Mouse (Mus musculus) heart, embryonic 16.5 days (tissue): ENCODE results near the gene Tmem121b. TPM values are rescaled to one million over a fixed set of nuclear protein-coding genes. Genes with fewer than 3 reads are reported as not detected.
A peak's percentile ranks its signal among the peaks of the same experiment; 100 is the strongest.

Experiments used
- ATAC-seq: fragments of 200-750 bp; cut with Nextera tagmentation; replicated peaks from 2 replicates; pipeline ENCODE4 v1.8.0; 2017; ENCODE audit warnings: moderate number of reproducible peaks; ENCODE audit not compliant: insufficient read depth, low FRiP score; ENCODE audit errors: extremely low read depth
- H3K27ac ChIP-seq: fragments of 300-500 bp; sonication (generic); 2 replicates; pipeline ENCODE4 v1.5.1; 2014; ENCODE audit warnings: mild to moderate bottlenecking, low read length, control low read depth, moderate library complexity
- H3K27me3 ChIP-seq: fragments of 300-500 bp; sonication (generic); 2 replicates; pipeline ENCODE4 v1.6.1; 2014; ENCODE audit warnings: low read length, mixed read lengths; ENCODE audit not compliant: control insufficient read depth, insufficient read depth
- H3K36me3 ChIP-seq: fragments of 300-500 bp; sonication (generic); 2 replicates; pipeline ENCODE4 v1.6.1; 2014; ENCODE audit not compliant: control insufficient read depth, insufficient read depth
- H3K4me1 ChIP-seq: fragments of 300-500 bp; sonication (generic); 2 replicates; pipeline ENCODE4 v1.6.1; 2014; ENCODE audit warnings: low read length, mixed read lengths; ENCODE audit not compliant: control insufficient read depth, insufficient read depth
- H3K4me2 ChIP-seq: fragments of 300-500 bp; sonication (generic); 2 replicates; pipeline ENCODE4 v1.6.1; 2014; ENCODE audit warnings: low read depth, mild to moderate bottlenecking, control low read depth, low read length
- H3K4me3 ChIP-seq: fragments of 300-500 bp; sonication (generic); 2 replicates; pipeline ENCODE4 v1.5.1; 2014; ENCODE audit warnings: mild to moderate bottlenecking, control low read depth, low read length
- H3K9ac ChIP-seq: fragments of 300-500 bp; sonication (generic); 2 replicates; pipeline ENCODE4 v1.6.1; 2014; ENCODE audit warnings: low read length, control low read depth
- H3K9me3 ChIP-seq: fragments of 300-500 bp; sonication (generic); replicated peaks from 2 replicates; pipeline ENCODE4 v1.6.1; 2016; ENCODE audit warnings: low read length; ENCODE audit not compliant: control insufficient read depth
- WGBS: fragments of 180-500 bp; shearing (Covaris S2); extraction: QIAGEN DNeasy Blood & Tissue Kit; methylation state at CpG from one replicate; pipeline ENCODE4 v1.1.7; 2014; 5-methylcytosine and 5-hydroxymethylcytosine counted together
- polyA plus RNA-seq: library from polyadenylated mRNA; unstranded; fragments of >200 nt; fragmentation: Nextera tagmentation; extraction: Ambion mirVana; gene quantifications from 2 replicates; pipeline ENCODE4 v1.2.1, GENCODE M21; 2015

Tmem121b gene
- 0.07 and 0.11 TPM in 2 replicates for polyA plus RNA-seq

- H3K27ac ChIP-seq, result no peak within 1 kb of the TSS
- peak within 1 kb of the TSS; percentile 74 for H3K4me3 ChIP-seq
- no peaks in the 10 kb centered on the region for H3K36me3 ChIP-seq
- H3K4me2 ChIP-seq, result peak within 1 kb of the TSS; percentile 100
- H3K9me3 ChIP-seq, result no peaks in the 10 kb centered on the region
- H3K9ac ChIP-seq, result peak within 1 kb of the TSS; percentile 68
- under 1% methylated on average over 70 of the region's 84 CpGs for WGBS
- peaks cover 37% of the 10 kb centered on the region for H3K27me3 ChIP-seq
- peak; percentile 32; the same call in 1 of the 2 replicates for ATAC-seq
- peaks cover 18% of the 10 kb centered on the region for H3K4me1 ChIP-seq
These were observed at the start of gene Tmem121b for GRCm38 (mm10) chr6:120493374-120494181. Tmem121b (minus strand) TSS chr6:120493807.

GRCm38 (mm10) chr6:120542061-120542460, 48.5 kb upstream of the Tmem121b start:
- no peak overlapping the region for H3K9ac ChIP-seq
- 21% methylated on average over 1 of the region's 1 CpGs for WGBS
- H3K4me2 ChIP-seq, result no peak overlapping the region
- peaks cover 11% of the 10 kb centered on the region for H3K4me1 ChIP-seq
- H3K36me3 ChIP-seq, result no peaks in the 10 kb centered on the region
- ATAC-seq, result no peak
- no peak overlapping the region for H3K27ac ChIP-seq
- H3K27me3 ChIP-seq, result no peaks in the 10 kb centered on the region
- H3K4me3 ChIP-seq, result no peak overlapping the region
- H3K9me3 ChIP-seq, result peaks cover 4% of the 10 kb centered on the region; the same call in 1 of the 2 replicates

DNA sequence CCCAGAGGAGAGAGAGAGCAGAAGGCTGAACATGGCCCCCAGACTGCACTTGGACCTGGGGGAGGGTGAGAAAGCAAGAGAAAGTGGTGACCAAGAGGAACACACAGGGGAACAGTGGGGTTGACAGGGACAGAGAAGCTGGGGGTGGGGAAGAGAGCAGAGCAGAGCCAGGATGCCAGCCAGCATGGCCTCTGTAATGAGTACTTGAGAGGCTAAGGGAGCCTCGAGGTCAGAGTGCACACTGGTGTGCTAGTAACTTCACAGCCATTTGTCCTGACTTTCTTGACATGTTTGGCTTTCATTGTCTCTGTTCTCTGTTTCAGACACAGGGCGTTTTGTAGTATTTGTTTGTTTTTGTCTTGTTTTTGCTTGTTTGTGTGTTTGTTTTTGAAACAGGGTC, 47.8 kb upstream of the Tmem121b start:
- no peak overlapping the region for H3K4me2 ChIP-seq
- H3K36me3 ChIP-seq, result no peaks in the 10 kb centered on the region
- H3K27me3 ChIP-seq, result no peaks in the 10 kb centered on the region
- 0 out of 2 replicates have a peak, but pooled peaks have one; percentile 15 for ATAC-seq
- no peak overlapping the region for H3K27ac ChIP-seq
- H3K9ac ChIP-seq, result no peak overlapping the region
- WGBS, result 40% methylated on average over 2 of the region's 2 CpGs
- H3K9me3 ChIP-seq, result peaks cover 4% of the 10 kb centered on the region; the same call in 1 of the 2 replicates
- peaks cover 11% of the 10 kb centered on the region for H3K4me1 ChIP-seq
- H3K4me3 ChIP-seq, result no peak overlapping the region

DNA sequence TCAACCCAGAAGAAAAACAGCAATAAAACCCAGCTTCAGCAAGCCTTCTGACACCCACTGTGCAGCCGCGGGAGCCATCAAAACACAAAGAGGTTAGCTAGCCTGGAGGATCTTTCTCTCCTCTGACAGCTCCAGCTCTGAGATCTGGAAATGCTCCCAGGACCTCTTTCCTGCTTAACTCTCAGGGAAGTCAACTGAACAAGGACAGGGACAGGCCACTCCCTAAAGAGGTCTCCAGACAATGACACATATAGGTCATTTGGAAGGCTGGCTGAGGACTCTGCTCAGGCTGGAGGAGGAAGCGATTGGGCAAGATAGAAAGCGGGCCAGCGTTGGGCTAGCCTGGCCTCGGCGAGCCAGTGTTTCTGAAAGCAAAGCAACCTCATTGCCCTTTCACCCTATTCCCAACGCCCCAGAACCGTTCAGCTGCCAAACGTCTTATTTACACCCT, 46.2 kb upstream of the Tmem121b start:
- H3K9me3 ChIP-seq, result peaks cover 4% of the 10 kb centered on the region; the same call in 1 of the 2 replicates
- H3K4me2 ChIP-seq, result peak overlapping the region; percentile 62; the same call in 1 of the 2 replicates
- peak overlapping the region; percentile 66; the same call in 1 of the 2 replicates for H3K9ac ChIP-seq
- 43% methylated on average over 10 of the region's 10 CpGs for WGBS
- H3K27ac ChIP-seq, result peak overlapping the region; percentile 72
- peak; percentile 38 for ATAC-seq
- no peaks in the 10 kb centered on the region for H3K27me3 ChIP-seq
- H3K4me3 ChIP-seq, result no peak overlapping the region
- peaks cover 11% of the 10 kb centered on the region for H3K4me1 ChIP-seq
- H3K36me3 ChIP-seq, result no peaks in the 10 kb centered on the region

GRCm38 (mm10) chr6:120539132-120539759, 45.6 kb upstream of the Tmem121b start:
- Histone ChIP-seq H3K4me1 (peaks cover 11% of the 10 kb centered on the region), H3K36me3 (no peaks in the 10 kb centered on the region), H3K27ac (peak overlapping the region; percentile 72), H3K4me3 (peak overlapping the region; percentile 37), H3K9ac (peak overlapping the region; percentile 66), H3K4me2 (peak overlapping the region; percentile 62), H3K27me3 (no peaks in the 10 kb centered on the region), H3K9me3 (peaks cover 4% of the 10 kb centered on the region; the same call in 1 of the 2 replicates)
- peak; percentile 83 for ATAC-seq
- whole genome bisulfite sequencing, result 6% methylated on average over 16 of the region's 16 CpGs

DNA sequence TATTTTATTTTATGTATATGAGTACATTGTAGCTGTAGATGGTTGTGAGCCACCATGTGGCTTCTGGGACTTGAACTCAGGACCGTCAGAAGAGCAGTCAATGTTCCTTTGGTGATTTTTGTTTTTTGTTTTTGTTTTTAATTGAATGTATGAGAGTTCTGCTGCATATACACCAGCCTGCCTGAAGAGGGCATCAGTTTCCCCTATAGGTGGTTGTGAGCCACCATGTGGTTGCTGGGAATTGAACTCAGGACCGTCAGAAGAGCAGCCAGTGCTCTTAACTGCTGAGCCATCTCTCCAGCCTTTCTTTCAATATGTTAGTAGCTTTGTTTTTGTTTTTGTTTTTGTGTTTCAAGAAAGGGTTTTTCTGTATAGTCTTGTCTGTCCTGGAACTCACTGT, 42.7 kb upstream of the Tmem121b start:
- no peaks in the 10 kb centered on the region for H3K27me3 ChIP-seq
- 65% methylated on average over 2 of the region's 2 CpGs for WGBS
- H3K4me2 ChIP-seq, result no peak overlapping the region
- H3K4me1 ChIP-seq, result peaks cover 11% of the 10 kb centered on the region
- no peaks in the 10 kb centered on the region for H3K9me3 ChIP-seq
- no peak overlapping the region for H3K9ac ChIP-seq
- ATAC-seq, result no peak
- no peak overlapping the region for H3K4me3 ChIP-seq
- no peak overlapping the region for H3K27ac ChIP-seq
- H3K36me3 ChIP-seq, result no peaks in the 10 kb centered on the region

GRCm38 (mm10) chr6:120532594-120532993, 39.0 kb upstream of the Tmem121b start:
- no peak for ATAC-seq
- Histone ChIP-seq H3K9me3 (no peaks in the 10 kb centered on the region), H3K27me3 (no peaks in the 10 kb centered on the region), H3K9ac (no peak overlapping the region), H3K36me3 (no peaks in the 10 kb centered on the region), H3K27ac (no peak overlapping the region), H3K4me2 (no peak overlapping the region), H3K4me1 (peaks cover 5% of the 10 kb centered on the region), H3K4me3 (no peak overlapping the region)
- WGBS, result 57% methylated on average over 1 of the region's 1 CpGs

GRCm38 (mm10) chr6:120531020-120531965, 37.7 kb upstream of the Tmem121b start, which contains the start of gene Hdhd5:
Hdhd5 (minus strand) TSS chr6:120531319.
- Histone ChIP-seq H3K27ac (peak within 1 kb of the TSS; percentile 52), H3K4me3 (peak within 1 kb of the TSS; percentile 95), H3K9ac (peak within 1 kb of the TSS; percentile 95), H3K4me2 (peak within 1 kb of the TSS; percentile 88), H3K27me3 (no peaks in the 10 kb centered on the region), H3K36me3 (no peaks in the 10 kb centered on the region), H3K9me3 (no peaks in the 10 kb centered on the region), H3K4me1 (peaks cover 5% of the 10 kb centered on the region)
- ATAC-seq, result peak; percentile 98
- WGBS, result under 1% methylated on average over 75 of the region's 75 CpGs
